Mouse (Mus musculus) kidney, adult 2 months (tissue): ENCODE data around the gene Cdc7.

Experiments used
- CTCF ChIP-seq: fragments of 200-500 bp; conservative IDR thresholded peaks from 2 replicates; pipeline ENCODE4 v1.5.1; 2011; ENCODE audit warnings: low read depth, mild to moderate bottlenecking, control low read depth, low read length, moderate library complexity, mixed read lengths; ENCODE audit not compliant: insufficient read depth, insufficient read length
- POLR2A ChIP-seq: fragments of 200-500 bp; IDR thresholded peaks from one replicate; pipeline ENCODE4 v1.6.1; 2011; ENCODE audit warnings: low read depth, low read length, control low read depth

GRCm38 (mm10) chr5:107025371-107025770 lies 61.2 kb downstream of the Cdc7 start:
- TF ChIP-seq POLR2A (no peak), CTCF (no peak)
